Mouse (Mus musculus) intestine, embryonic 14.5 days (tissue): ENCODE data around the gene Gm7534. TPM values are rescaled to one million over a fixed set of nuclear protein-coding genes. Genes with fewer than 3 reads are reported as not detected.
A peak's percentile ranks its signal among the peaks of the same experiment; 100 is the strongest.
"Not testable (repeated sequence)": the region's sequence is repeated elsewhere in the genome, so short reads cannot be mapped to it uniquely, and the experiment has no call there.

ENCODE experiments used
- ATAC-seq: fragments of 200-750 bp; cut with Nextera tagmentation; replicated peaks from 2 replicates; pipeline ENCODE4 v1.8.0; 2017; ENCODE audit warnings: low read depth, moderate number of reproducible peaks, moderate TSS enrichment, moderate library complexity; ENCODE audit not compliant: low FRiP score, low TSS enrichment
- DNase-seq: peaks from one replicate; pipeline ENCODE4 v3.0.0-alpha.2; 2018; ENCODE audit warnings: low spot score
- H3K27ac ChIP-seq: fragments of 300-500 bp; sonication (generic); 2 replicates; pipeline ENCODE4 v1.5.1; 2014; ENCODE audit warnings: low read depth, mild to moderate bottlenecking, control low read depth
- H3K27me3 ChIP-seq: fragments of 300-500 bp; sonication (generic); replicated peaks from 2 replicates; pipeline ENCODE4 v1.6.1; 2014; ENCODE audit warnings: low read length, control low read depth; ENCODE audit not compliant: control insufficient read depth, insufficient read depth
- H3K36me3 ChIP-seq: fragments of 300-500 bp; sonication (generic); 2 replicates; pipeline ENCODE4 v1.6.1; 2014; ENCODE audit warnings: low read length, control low read depth; ENCODE audit not compliant: control insufficient read depth, insufficient read depth
- H3K4me1 ChIP-seq: fragments of 300-500 bp; sonication (generic); replicated peaks from 2 replicates; pipeline ENCODE4 v1.6.1; 2014; ENCODE audit warnings: low read length, control low read depth, mixed read lengths; ENCODE audit not compliant: control insufficient read depth, insufficient read depth
- H3K4me2 ChIP-seq: fragments of 300-500 bp; sonication (generic); 2 replicates; pipeline ENCODE4 v1.6.1; 2014; ENCODE audit warnings: low read length
- H3K4me3 ChIP-seq: fragments of 300-500 bp; sonication (generic); 2 replicates; pipeline ENCODE4 v1.5.1; 2014; ENCODE audit warnings: low read depth, low read length, control low read depth, mixed read lengths
- H3K9ac ChIP-seq: fragments of 300-500 bp; sonication (generic); 2 replicates; pipeline ENCODE4 v1.6.1; 2014; ENCODE audit warnings: mild to moderate bottlenecking, low read length
- H3K9me3 ChIP-seq: fragments of 300-500 bp; sonication (generic); 2 replicates; pipeline ENCODE4 v1.6.1; 2016; ENCODE audit warnings: low read length, control low read depth; ENCODE audit not compliant: control insufficient read depth
- WGBS: fragments of 180-500 bp; shearing (Covaris S2); extraction: QIAGEN DNeasy Blood & Tissue Kit; methylation state at CpG from one replicate; pipeline ENCODE4 v1.1.7; 2014; 5-methylcytosine and 5-hydroxymethylcytosine counted together
- polyA plus RNA-seq: library from polyadenylated mRNA; unstranded; fragments of >200 nt; fragmentation: Nextera tagmentation; extraction: Ambion mirVana; gene quantifications from 2 replicates; pipeline ENCODE4 v1.2.1, GENCODE M21; 2014

The Gm7534 gene
- polyA plus RNA-seq, 1 experiment from 2014 or later = not detected

- DNase-seq (no peak), ATAC-seq (no peak)
- Histone ChIP-seq H3K27ac (no peak overlapping the region), H3K9ac (no peak overlapping the region), H3K4me1 (peaks cover 10% of the 10 kb centered on the region), H3K36me3 (no peaks in the 10 kb centered on the region), H3K27me3 (no peaks in the 10 kb centered on the region), H3K4me3 (no peak overlapping the region), H3K4me2 (no peak overlapping the region), H3K9me3 (no peaks in the 10 kb centered on the region)
- 94% methylated on average over 1 of the region's 1 CpGs for WGBS
Measured at GRCm38 (mm10) chr4:134181112-134181511, 21.7 kb downstream of the Gm7534 start.

- 82% methylated on average over 3 of the region's 3 CpGs for WGBS
- Histone ChIP-seq H3K36me3 (peaks cover 7% of the 10 kb centered on the region; the same call in 1 of the 2 replicates), H3K9ac (no peak overlapping the region), H3K27ac (no peak overlapping the region), H3K4me2 (no peak overlapping the region), H3K4me3 (no peak overlapping the region), H3K9me3 (no peaks in the 10 kb centered on the region), H3K4me1 (no peaks in the 10 kb centered on the region), H3K27me3 (no peaks in the 10 kb centered on the region)
- ATAC-seq (no peak), DNase-seq (no peak)
Measured at GRCm38 (mm10) chr4:134172391-134172790, 30.4 kb downstream of the Gm7534 start.

- Histone ChIP-seq H3K36me3 (peaks cover 24% of the 10 kb centered on the region), H3K27me3 (no peaks in the 10 kb centered on the region), H3K9me3 (no peaks in the 10 kb centered on the region), H3K9ac (no peak overlapping the region), H3K4me3 (no peak overlapping the region), H3K27ac (no peak overlapping the region), H3K4me1 (no peaks in the 10 kb centered on the region), H3K4me2 (no peak overlapping the region)
- DNase-seq = no peak
- WGBS = 94% methylated on average over 3 of the region's 3 CpGs
- no peak for ATAC-seq
Measured at GRCm38 (mm10) chr4:134166906-134167305, 35.9 kb downstream of the Gm7534 start.

GRCm38 (mm10) chr4:134165548-134166465 lies 37.0 kb downstream of the Gm7534 start:
- no peaks in the 10 kb centered on the region for H3K9me3 ChIP-seq
- H3K27ac ChIP-seq = no peak overlapping the region
- no peak overlapping the region for H3K9ac ChIP-seq
- H3K4me2 ChIP-seq = no peak overlapping the region
- DNase-seq (no peak), ATAC-seq (no peak)
- H3K4me3 ChIP-seq = no peak overlapping the region
- no peaks in the 10 kb centered on the region for H3K27me3 ChIP-seq
- 91% methylated on average over 3 of the region's 3 CpGs for WGBS
- H3K36me3 ChIP-seq = peaks cover 18% of the 10 kb centered on the region
- H3K4me1 ChIP-seq = no peaks in the 10 kb centered on the region

GRCm38 (mm10) chr4:134165024-134165423 lies 37.8 kb downstream of the Gm7534 start:
- no peak for ATAC-seq

GRCm38 (mm10) chr4:134164591-134164990 lies 38.2 kb downstream of the Gm7534 start:
- H3K9ac ChIP-seq = no peak overlapping the region
- no peak overlapping the region for H3K4me2 ChIP-seq
- no peaks in the 10 kb centered on the region for H3K4me1 ChIP-seq
- H3K27ac ChIP-seq = no peak overlapping the region
- no peaks in the 10 kb centered on the region for H3K9me3 ChIP-seq
- DNase-seq (no peak), ATAC-seq (no peak)
- no peak overlapping the region for H3K4me3 ChIP-seq
- peaks cover 18% of the 10 kb centered on the region for H3K36me3 ChIP-seq
- no peaks in the 10 kb centered on the region for H3K27me3 ChIP-seq
- WGBS = 87% methylated on average over 5 of the region's 6 CpGs

More at GRCm38 (mm10) chr4:134165024-134165423, 37.8 kb downstream of the Gm7534 start:
- H3K4me3 ChIP-seq = no peak overlapping the region
- no peak overlapping the region for H3K27ac ChIP-seq
- no peak overlapping the region for H3K9ac ChIP-seq
- peaks cover 18% of the 10 kb centered on the region for H3K36me3 ChIP-seq
- H3K4me1 ChIP-seq = no peaks in the 10 kb centered on the region
- no peak overlapping the region for H3K4me2 ChIP-seq
- WGBS = 73% methylated on average over 6 of the region's 6 CpGs
- DNase-seq = no peak
- H3K27me3 ChIP-seq = no peaks in the 10 kb centered on the region
- no peaks in the 10 kb centered on the region for H3K9me3 ChIP-seq

- H3K27me3 ChIP-seq, H3K36me3 ChIP-seq, H3K4me1 ChIP-seq, H3K9me3 ChIP-seq, ATAC-seq, H3K27ac ChIP-seq: not testable (repeated sequence)
- peak overlapping the region; percentile 43 for H3K4me2 ChIP-seq
- H3K4me3 ChIP-seq = peak overlapping the region; percentile 42
- WGBS = 11% methylated on average over 26 of the region's 30 CpGs
- peak; percentile 80 for DNase-seq
- H3K9ac ChIP-seq = 0 out of 2 replicates have a peak overlapping the region, but pooled peaks have one; percentile 34
Measured at GRCm38 (mm10) chr4:134160071-134160470, 42.7 kb downstream of the Gm7534 start.

- no peak overlapping the region for H3K4me3 ChIP-seq
- peaks cover 4% of the 10 kb centered on the region; the same call in 1 of the 2 replicates for H3K4me1 ChIP-seq
- ATAC-seq (no peak), DNase-seq (no peak)
- H3K36me3 ChIP-seq = peaks cover 4% of the 10 kb centered on the region; the same call in 1 of the 2 replicates
- no peak overlapping the region for H3K9ac ChIP-seq
- WGBS = 87% methylated on average over 6 of the region's 6 CpGs
- no peaks in the 10 kb centered on the region for H3K9me3 ChIP-seq
- H3K27me3 ChIP-seq = no peaks in the 10 kb centered on the region
- no peak overlapping the region for H3K27ac ChIP-seq
- H3K4me2 ChIP-seq = no peak overlapping the region
Measured at GRCm38 (mm10) chr4:134158774-134159173, 44.0 kb downstream of the Gm7534 start.
